Mouse (Mus musculus): ENCODE results near the gene Olig2.
"Not testable (repeated sequence)": the region's sequence is repeated elsewhere in the genome, so short reads cannot be mapped to it uniquely, and the experiment has no call there.

The Olig2 gene

DNA sequence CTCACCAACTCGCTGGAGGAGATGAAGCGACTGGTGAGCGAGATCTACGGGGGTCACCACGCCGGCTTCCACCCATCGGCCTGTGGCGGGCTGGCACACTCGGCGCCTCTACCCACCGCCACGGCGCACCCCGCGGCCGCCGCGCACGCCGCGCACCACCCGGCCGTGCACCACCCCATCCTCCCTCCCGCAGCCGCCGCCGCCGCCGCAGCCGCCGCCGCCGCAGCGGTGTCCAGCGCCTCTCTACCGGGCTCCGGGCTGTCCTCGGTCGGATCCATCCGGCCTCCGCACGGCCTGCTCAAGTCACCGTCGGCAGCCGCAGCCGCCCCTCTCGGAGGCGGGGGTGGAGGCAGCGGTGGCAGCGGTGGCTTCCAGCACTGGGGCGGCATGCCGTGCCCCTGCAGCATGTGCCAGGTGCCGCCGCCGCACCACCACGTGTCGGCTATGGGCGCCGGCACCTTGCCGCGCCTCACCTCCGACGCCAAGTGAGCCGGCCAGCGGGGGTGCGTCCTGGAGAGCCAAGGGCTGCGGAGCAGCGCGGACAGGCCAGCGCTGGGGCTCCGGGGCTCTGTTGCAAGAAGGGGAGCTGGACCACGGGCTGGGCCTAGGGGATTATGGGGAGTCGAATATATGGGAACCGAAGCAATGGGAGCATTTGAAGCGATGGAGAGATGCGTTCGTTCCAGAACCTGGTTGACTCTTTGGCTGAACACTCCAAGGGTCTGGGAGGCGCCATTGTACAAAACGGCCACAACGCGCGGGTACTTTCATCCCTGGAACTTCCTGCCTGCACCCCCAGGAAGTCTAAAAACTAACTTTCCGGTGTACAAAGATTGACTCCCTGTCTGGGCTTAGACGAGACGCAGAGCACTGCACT, 1.9 kb downstream of the Olig2 start:
- DNase-seq = no peak

DNA sequence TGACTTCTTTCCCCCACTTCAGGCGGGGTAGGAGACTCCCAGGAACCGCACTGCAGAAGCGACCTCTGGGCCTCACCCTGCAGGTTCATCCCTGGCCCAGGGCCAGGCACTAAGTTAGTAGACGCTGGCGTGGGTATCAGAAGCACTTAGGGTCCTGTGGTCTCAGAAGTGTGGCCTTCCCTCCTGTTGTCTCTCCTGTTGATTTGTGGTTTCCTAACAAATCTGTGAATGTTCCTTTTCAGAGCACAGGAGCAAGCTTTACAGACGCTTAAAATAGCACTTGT, 2.4 kb downstream of the Olig2 start:
- no peak for DNase-seq

DNA sequence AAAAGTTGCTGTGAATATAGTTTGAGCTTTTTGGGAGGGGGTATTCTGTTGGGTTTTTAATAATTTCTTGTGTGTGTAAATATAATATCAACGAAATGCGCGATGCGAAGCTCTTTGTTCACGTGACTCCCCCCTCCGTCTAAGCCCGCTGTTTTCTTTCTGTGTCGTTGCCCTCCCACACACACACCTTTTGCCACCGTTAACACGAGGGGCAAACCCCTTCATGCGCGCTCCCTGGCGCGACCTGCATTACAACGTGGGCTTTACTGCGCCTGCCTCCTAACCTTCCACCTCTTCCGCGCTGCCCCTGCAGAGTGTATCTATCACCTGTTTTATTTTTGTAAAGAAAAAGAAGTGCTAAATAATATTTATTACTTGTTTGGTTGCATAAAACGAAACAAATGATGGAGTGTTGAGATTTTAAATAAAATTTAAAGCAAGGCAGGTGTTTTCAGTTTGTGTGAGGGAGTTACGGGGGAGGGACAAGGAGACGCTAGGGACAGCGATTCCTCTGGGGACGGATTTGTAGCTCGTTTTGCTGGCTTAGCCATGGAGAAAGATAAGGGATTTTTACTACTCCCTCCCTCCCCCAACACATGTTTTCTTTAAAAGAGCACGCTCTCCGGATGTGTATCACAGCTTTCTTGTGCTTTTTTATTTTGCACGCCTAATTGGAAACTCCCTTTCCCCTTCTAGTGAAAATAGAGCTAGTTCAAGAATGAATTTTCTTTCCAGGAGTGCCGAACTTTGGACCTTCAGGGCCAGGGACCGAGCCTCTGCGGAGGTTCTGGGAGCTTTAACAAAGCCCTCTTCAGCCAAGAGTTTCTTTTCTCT, 3.2 kb downstream of the Olig2 start:
- DNase-seq = no peak

DNA sequence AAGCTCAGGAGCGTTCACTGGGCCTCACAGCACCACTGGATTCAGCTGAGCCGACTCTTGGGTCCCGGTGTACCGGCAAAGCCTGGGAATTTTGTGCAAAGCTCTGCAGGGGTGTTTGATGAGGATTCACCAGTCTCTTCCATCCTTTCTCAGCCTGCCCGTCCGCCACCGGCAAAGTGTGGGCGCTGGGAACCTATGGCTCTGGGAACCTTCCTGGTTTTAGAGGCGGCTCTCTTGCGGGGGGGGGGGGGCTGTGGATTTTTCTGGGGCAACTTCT, 3.8 kb downstream of the Olig2 start:
- DNase-seq = no peak

DNA sequence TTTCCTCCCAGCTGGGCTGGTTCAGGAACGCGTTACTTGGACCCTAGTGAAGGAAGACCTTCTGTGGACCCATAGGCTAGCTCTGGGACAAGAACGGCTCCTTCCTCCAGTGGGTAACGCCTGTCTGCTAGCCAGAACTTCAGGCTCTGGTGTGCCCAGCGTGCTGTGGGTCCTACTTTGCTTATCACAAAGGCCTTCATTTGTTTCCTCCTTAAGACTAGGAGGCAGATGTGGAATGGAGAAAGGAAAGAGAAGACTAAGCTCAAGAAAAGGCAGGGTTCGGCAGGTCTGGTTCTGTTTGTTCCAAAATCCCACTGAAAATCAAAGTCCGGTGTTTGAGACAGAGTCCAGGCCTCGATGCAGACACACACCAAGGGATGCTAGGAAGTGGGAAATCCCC, 4.4 kb downstream of the Olig2 start:
- no peak for DNase-seq

DNA sequence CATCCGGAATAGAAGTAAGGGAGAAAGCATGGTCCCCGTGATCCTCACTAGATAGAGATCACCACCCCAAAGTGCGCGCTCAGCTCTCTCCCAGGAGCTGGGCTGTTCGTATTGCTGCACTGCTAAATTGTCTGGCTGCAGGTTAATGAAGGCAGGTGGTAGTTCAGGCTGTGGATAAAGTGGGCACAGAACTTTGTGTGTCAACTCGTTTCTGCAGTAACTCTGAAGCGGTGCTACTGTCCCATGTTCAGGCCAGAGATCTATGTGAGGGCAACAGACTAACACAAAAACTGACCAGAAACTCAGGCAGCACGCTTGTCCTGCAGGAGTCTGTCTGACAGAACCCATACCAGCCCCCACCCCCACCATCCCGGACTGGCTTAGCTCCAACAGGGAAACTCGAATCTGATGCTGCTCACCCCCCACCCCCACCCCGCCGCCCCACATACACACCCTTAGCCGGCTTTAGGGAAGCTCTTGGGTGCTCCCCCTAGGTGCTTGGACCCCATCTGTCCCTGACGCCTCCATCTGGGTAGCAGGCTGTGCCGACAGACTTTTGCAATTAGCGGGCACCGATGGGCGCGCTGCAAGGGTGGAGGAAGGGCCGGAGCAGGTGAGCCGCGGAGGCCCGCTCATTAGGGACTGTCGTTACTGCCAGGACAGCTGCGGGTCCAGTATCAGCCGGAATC, 6.7 kb downstream of the Olig2 start:
- DNase-seq = no peak

DNA sequence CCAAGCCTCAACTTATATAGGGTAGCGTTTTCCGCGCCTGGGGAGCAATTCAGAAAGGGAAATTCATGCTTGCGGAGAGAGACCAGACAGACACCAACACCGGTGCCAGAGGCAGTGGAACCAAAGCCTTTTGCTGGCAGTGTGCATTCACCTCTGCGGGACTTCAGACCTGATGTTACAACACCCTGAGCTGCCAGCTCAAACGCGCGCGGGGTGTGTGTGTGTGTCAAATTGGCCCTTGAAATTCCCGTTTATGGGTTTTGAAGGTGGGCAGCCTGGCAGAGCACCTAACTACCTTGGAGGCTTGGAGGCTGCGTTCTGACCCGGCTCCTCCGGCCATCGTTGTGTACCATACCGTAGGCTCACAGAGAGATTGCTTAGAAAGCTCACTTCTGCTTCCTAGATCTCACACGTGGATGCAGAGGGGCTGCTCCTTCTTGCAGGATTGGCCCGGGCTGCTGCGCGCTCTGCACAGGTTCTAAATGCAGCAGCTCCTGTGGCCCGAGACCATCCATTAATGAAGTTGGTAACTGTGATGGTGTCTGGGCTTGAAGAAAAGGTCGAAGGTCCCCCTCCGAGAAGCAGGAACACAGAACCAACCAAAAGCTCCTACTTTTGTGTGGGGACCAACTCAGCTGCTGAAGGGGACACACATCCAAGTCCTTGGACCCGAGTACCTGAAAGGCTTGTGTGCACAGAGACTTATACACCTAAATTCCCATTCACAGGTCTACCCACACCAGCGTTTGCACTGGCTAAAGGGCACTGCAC, 7.4 kb downstream of the Olig2 start:
- DNase-seq = no peak

DNA sequence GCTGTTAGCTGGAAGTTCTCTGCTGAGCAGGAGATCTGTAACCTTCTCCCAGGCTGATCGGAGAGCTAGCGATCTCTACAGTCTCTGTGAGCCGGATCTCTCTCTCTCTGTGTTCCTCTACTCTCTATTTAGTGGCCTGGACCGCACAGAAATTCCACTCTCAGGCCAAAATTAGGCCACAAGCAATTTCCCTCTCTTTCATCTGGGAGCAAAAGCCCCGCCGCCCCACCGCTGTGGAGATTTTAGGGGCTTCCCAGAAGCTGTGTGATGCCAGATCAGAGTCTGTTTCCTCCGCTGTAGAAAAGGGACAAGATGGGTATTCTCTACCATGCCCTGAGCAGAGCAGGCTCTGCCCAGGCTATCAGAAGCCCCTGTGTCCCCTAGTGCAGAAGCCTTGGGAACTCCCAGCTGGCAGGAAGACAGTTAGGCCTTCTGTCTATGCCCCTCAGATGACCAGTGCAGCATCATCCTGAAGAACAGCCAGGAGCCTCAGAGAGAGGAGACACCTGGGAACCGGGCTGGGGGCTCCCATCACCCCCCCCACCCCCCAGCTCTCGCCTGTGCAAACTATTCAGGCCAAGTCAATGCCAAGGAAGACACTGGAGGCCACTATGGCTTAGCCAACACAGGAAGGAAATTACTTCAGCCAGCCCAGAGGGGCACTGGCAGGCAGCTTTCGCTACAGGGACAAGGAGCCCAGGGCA, 8.1 kb downstream of the Olig2 start:
- DNase-seq = no peak

DNA sequence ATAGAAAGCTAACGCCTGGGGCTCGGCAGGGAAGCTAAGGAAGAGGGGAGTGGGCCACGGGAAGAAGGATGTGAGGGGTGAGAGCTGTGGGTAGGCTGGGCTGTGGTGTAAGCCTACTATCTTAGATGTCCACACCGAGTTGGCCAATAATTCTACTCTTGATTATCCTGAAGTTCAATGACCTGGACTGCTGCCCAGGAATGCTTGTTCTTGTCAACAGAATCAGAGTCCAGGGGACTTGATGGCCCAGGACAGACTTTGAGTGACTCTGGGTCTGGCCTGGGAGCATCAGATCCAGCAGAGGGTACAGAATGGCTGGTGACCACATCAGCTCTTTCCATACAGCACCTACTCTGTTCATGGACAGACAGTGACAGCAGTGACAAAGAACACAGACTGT, 13.8 kb downstream of the Olig2 start:
- no peak for DNase-seq

DNA sequence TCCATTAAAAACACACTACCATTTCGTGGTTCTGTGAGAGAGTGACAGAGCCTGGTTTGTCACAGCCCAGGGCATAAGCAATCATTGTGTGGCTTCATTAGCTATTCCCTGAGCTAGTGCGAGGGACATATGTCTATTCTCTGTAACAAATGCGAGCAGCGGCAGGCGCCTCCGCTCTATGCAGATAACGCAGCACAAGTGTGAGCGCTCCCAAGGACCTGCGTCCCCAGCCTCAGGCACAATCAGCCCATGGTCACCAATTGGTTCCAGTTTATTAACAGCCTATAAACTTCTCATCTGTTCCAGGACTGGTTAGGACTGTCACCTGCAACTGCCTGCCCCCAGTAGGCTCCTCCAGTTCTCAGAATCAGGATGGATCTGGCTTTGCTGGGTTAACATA, 21.0 kb downstream of the Olig2 start:
- no peak for DNase-seq

DNA sequence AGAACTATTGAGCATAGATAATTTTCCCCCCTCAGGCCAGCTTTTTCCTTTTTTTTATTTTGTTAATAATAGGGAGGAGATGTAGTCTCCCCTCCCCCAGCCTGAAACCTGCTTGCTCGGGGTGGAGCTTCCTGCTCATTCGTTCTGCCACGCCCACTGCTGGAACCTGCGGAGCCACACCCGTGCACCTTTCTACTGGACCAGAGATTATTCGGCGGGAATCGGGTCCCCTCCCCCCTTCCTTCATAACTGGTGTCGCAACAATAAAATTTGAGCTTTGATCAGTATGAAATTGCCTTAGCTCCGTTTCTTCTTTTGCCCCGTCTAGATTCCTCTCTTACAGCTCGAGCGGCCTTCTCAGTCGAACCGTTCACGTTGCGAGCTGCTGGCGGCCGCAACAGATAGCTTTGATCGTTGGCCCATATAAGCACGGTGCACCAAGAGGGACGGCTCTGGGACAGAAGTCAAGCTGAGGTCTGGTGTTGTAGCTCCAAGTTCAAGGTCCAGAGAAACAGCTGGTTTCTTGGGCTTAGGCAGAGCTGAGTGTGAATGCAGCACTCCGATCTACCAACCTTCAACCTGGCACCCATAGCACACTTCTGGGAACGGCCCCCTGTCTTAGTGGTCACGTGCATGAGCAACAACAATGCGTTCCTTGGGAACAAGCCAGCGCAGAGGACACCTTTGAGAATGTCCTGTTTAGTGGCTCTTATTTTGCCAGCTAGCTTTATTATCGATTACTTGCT, 30.3 kb downstream of the Olig2 start:
- not testable (repeated sequence) for DNase-seq

DNA sequence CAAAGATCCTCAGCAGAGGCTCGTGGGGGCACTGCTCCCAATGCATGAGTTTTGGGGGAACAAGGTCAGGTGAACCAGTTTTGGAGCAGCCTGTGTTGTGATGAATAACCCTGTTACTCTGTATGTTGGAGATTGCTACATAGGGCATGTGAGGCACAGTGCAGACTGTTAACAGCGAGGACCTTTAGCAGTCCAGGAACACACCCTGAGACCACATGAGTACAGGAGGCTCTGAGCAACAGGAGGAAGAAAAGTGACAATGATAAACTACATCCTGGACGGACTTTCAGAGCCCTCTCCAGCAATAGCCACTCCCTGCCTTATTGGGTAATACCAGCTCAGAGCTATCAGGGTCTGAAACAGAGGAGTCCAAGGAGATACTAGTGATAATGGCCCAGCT, 33.7 kb downstream of the Olig2 start:
- no peak for DNase-seq

DNA sequence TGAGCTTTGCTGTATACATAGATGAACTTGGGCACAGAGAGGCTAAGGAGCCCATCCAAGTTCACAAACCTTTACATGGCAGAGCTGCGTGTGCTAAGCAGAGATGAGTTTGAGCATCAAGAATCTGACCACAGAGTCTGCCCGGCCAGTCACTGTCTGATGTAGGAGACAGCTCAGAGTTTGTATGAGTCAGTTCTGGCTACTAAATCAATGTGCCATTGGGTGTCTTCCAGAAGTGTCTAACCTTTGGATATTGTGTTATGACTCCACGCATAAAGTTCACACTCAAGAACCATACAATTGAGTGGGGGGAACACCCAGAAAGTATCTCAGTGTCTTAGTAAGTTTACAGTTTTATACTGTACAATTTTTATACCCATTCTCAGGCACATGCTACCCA, 35.6 kb downstream of the Olig2 start:
- DNase-seq = no peak

DNA sequence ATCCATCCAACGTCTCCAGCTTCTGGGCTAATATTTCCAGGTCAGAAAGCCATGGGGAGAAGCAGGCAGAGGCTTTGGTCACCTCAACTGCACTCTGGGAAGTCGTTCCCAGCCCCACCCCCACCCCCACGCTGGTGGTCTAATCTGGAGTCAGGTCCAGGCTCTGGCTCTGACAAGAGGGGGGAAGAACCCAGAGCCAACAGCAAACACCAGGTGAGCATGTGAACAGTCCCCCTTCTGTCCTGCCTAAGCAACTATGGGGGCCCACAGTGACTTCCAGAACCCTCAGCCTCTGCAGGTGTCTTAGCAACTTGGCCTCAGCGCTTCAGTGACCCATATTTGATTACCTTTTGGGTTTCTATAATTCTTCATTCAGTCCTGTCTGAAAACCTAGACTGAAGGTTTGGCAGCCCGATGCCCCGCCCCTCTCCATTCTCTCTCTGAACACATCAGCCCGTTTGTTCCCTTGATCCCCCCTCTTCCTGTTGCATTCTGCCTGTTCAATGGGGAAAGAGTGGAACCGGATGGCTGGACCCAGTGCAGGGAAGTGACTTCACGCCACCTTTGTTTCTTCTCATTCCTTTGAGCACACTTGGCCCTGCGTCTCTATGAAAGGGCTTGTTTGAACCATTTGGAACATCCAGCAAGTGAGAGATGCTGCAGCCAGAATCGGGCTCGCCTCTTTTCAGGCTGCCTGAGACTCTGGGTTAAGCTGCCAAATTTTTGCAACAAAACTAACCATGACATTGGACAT, 37.4 kb downstream of the Olig2 start:
- DNase-seq = no peak

DNA sequence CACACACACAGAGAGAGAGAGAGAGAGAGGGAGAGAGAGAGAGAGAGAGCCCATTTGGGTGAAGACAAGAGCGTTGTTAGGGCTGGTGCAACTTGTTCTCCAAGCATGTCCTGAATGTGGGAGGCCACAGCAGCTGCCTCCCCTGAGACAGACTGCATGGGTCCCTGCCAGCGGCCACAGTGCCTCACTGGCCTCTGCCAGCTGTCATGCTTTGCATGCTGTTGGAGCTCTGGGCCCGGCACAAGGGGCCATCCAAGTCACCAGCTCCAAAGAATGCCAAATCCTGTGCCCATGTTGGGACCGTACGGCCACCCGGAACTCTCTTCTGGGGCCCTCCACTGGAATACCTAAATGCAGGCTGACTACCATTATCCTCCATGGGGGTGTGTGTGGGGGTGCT, 40.7 kb downstream of the Olig2 start:
- DNase-seq = no peak

DNA sequence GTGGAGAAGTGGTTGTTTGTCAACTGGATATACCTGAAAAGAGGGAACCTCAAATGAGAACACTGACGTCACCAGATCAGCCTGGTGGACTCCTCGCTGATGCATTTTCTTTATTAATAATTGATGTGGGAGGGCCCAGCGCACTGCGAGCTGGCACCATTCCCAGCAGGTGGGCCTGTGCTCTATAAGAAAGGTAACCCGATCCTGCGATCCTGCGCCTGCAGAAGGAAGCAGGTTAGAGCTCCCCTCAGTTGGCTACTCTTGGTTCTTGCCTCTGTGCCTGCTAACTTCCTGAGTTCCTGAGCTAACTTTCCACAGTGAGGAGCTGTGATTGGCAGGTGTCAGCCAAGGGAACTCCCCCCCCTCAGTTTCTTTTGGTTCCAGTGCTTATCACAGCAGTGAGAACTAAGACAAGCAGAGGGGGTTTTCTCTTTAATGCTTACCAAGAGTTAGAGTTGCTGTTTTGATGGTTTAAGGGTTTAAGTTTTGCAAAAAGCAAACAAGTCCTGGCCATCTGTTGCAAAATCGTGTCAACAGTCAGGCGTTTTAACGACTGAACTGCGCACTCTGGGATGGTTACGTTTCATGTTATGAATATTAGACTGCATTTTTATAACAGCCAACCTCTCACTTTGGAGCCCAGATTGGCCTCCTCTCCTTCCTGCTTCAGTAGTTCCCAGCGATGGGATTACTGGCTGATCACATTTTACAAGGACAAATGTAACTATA, 43.6 kb downstream of the Olig2 start:
- no peak for DNase-seq

DNA sequence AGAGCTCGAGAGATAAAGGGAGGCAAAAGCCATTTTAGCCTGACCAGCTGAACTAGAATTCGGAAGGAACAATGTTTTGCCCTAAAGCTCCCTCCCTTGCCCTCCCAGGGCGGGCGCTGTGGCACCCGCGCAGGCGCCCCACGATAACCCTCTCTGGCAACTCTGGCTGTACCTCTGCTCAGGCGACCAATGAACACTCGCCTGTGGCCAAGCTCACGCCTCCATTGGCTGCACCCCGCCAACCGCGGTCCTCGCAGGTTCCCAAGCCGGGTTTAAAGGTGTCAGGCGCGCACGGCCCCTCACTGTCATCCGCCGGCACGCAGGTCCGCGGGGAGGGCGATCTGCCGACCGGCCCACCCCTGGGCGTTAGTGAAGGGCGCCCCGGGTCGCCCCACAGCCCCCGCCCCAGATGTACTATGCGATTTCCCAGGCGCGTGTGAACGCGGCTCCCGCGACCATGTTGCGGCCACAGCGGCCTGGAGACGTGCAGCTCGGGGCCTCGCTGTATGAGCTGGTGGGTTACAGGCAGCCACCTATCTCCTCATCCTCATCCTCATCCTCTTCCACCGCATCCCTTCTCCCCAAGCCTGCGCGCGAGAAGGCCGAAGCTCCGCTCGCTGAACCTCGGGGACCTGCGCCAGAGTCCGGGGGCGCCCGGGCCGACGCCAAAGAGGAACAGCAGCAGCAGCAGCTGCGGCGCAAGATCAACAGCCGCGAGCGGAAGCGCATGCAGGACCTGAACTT, 44.4 kb downstream of the Olig2 start, which contains the start of gene Olig1:
Gene Olig1 (plus strand): TSS at position 305 of the 744 bp plus-strand sequence.
- DNase-seq = no peak

DNA sequence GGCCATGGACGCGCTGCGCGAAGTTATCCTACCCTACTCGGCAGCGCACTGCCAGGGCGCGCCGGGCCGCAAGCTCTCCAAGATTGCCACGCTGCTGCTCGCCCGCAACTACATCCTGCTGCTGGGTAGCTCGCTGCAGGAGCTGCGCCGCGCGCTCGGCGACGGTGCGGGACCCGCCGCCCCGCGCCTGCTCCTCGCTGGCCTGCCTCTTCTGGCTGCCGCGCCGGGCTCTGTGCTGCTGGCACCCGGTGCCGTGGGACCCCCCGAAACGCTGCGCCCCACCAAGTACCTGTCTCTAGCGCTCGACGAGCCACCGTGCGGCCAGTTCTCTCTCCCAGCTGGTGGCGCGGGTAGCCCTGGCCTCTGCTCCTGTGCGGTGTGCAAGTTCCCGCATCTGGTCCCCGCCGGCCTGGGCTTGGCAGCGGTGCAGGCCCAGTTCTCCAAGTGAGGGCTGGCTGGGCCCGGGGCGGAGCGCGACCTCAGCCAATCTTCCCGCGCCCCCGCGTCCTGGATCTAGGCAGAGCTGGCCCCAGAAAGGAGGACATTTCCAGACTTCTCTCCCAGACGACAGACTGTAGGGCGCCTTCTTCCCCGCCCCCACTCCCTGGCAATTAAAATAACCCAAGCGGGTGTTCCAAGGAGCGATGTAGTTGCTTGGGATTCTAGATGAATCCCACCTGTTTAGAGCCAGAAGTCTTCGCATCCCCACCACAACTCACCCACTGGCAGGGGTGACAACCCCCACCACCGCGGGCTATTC, 45.1 kb downstream of the Olig2 start:
- no peak for DNase-seq
